Mouse (Mus musculus) CH12.LX (cell line): Measurements from ENCODE around the gene Klhl26. TPM values are rescaled to one million over a fixed set of nuclear protein-coding genes. Genes with fewer than 3 reads are reported as not detected.

Source experiments
- DNase-seq: peaks from one replicate; pipeline ENCODE4 v3.0.0-alpha.2; 2013; ENCODE audit errors: extremely low read depth
- H3K27ac ChIP-seq: 2 replicates; pipeline ENCODE4 v1.5.1; 2012; ENCODE audit warnings: low read depth, mild to moderate bottlenecking, control low read depth, moderate library complexity; ENCODE audit not compliant: insufficient read depth
- H3K27me3 ChIP-seq: replicated peaks from 2 replicates; pipeline ENCODE3; 2012; ENCODE audit warnings: inconsistent platforms
- H3K36me3 ChIP-seq, 2 experiments: replicated peaks in 1 of 2; 2 replicates each; pipeline versions ENCODE3 to v1.6.1; 2012; ENCODE audit warnings: inconsistent platforms in 1 of 2, low read length in 1 of 2, mild to moderate bottlenecking in 1 of 2, mixed read lengths in 1 of 2, moderate library complexity in 1 of 2; ENCODE audit not compliant: control insufficient read depth in 1 of 2, insufficient read depth in 1 of 2
- H3K4me1 ChIP-seq, 2 experiments: 2 replicates each; pipeline ENCODE4 v1.6.1; 2012; ENCODE audit warnings: inconsistent platforms in 1 of 2, moderate library complexity in 1 of 2; ENCODE audit not compliant: insufficient read depth in 2 of 2, control insufficient read depth in 1 of 2
- H3K4me2 ChIP-seq: 2 replicates; pipeline ENCODE4 v1.6.1; 2012; ENCODE audit warnings: low read depth, mild to moderate bottlenecking, control low read depth; ENCODE audit not compliant: poor library complexity, insufficient read depth, severe bottlenecking
- H3K4me3 ChIP-seq, 3 experiments: fragments of 150-350 bp in 1 of 3; sonication (generic) in 1 of 3; replicated peaks in 1 of 3; 2 replicates each; pipeline versions ENCODE3 to v1.5.1; 2011 to 2012; ENCODE audit warnings: low read depth in 2 of 3, low read length in 2 of 3, mild to moderate bottlenecking in 2 of 3, moderate library complexity in 2 of 3, control low read depth in 1 of 3, improper control_type of control experiment in 1 of 3, inconsistent platforms in 1 of 3, mixed read lengths in 1 of 3; ENCODE audit not compliant: poor library complexity in 1 of 3
- H3K79me2 ChIP-seq: replicated peaks from 2 replicates; pipeline ENCODE4 v1.6.1; 2012; ENCODE audit warnings: mild to moderate bottlenecking, moderate library complexity; ENCODE audit not compliant: control insufficient read depth, poor library complexity, insufficient read depth, severe bottlenecking; ENCODE audit errors: extremely low read depth
- H3K9ac ChIP-seq: 2 replicates; pipeline ENCODE4 v1.6.1; 2012; ENCODE audit warnings: low read depth, mild to moderate bottlenecking, control low read depth, moderate library complexity; ENCODE audit not compliant: insufficient read depth
- H3K9me3 ChIP-seq: replicated peaks from 2 replicates; pipeline ENCODE3; 2012; ENCODE audit warnings: low read length, inconsistent platforms, mixed read lengths
- CHD1 ChIP-seq: IDR thresholded peaks from 2 replicates; pipeline ENCODE4 v1.6.1; 2012; ENCODE audit warnings: low read depth, low read length, improper control_type of control experiment, inconsistent platforms
- CHD2 ChIP-seq: IDR thresholded peaks from 2 replicates; pipeline ENCODE4 v1.6.1; 2011; ENCODE audit warnings: low read length, improper control_type of control experiment
- HCFC1 ChIP-seq: IDR thresholded peaks from 2 replicates; pipeline ENCODE4 v1.6.1; 2012; ENCODE audit warnings: low read depth, mild to moderate bottlenecking, inconsistent platforms, low read length, improper control_type of control experiment
- IRF4 ChIP-seq: IDR thresholded peaks from 2 replicates; pipeline ENCODE4 v1.6.1; 2014; ENCODE audit warnings: low read depth, mild to moderate bottlenecking, inconsistent platforms, low read length, improper control_type of control experiment
- MAFK ChIP-seq: IDR thresholded peaks from 2 replicates; pipeline ENCODE4 v1.6.1; 2011; ENCODE audit warnings: low read length, improper control_type of control experiment; ENCODE audit not compliant: insufficient replicate concordance
- MAZ ChIP-seq: IDR thresholded peaks from 2 replicates; pipeline ENCODE4 v1.6.1; 2012; ENCODE audit warnings: low read depth, mild to moderate bottlenecking, inconsistent platforms, low read length, improper control_type of control experiment, moderate library complexity
- NRF1 ChIP-seq: IDR thresholded peaks from 2 replicates; pipeline ENCODE4 v1.6.1; 2014; ENCODE audit warnings: low read depth, mild to moderate bottlenecking, inconsistent platforms, low read length, improper control_type of control experiment, moderate library complexity
- PAX5 ChIP-seq: IDR thresholded peaks from 2 replicates; pipeline ENCODE4 v1.6.1; 2012; ENCODE audit warnings: low read length, inconsistent platforms, mixed read lengths
- POLR2A ChIP-seq: IDR thresholded peaks from 2 replicates; pipeline ENCODE4 v1.6.1; 2011; ENCODE audit warnings: low read depth, mild to moderate bottlenecking, improper control_type of control experiment, low read length
- POLR2AphosphoS2 ChIP-seq: IDR thresholded peaks from 2 replicates; pipeline ENCODE4 v1.6.1; 2011; ENCODE audit warnings: low read depth, low read length, improper control_type of control experiment
- RCOR1 ChIP-seq: conservative IDR thresholded peaks from 2 replicates; pipeline ENCODE4 v1.6.1; 2012; ENCODE audit warnings: low read depth, mild to moderate bottlenecking, inconsistent platforms, low read length, improper control_type of control experiment
- SIN3A ChIP-seq: IDR thresholded peaks from 2 replicates; pipeline ENCODE4 v1.6.1; 2012; ENCODE audit warnings: low read length, improper control_type of control experiment, inconsistent platforms
- SMC3 ChIP-seq: IDR thresholded peaks from 2 replicates; pipeline ENCODE4 v1.6.1; 2011; ENCODE audit warnings: low read depth, low read length, improper control_type of control experiment
- USF2 ChIP-seq: conservative IDR thresholded peaks from 2 replicates; pipeline ENCODE4 v1.6.1; 2011; ENCODE audit warnings: low read depth, low read length, improper control_type of control experiment
- ZC3H11A ChIP-seq: IDR thresholded peaks from 2 replicates; pipeline ENCODE4 v1.6.1; 2012; ENCODE audit warnings: low read depth, mild to moderate bottlenecking, inconsistent platforms, low read length, improper control_type of control experiment
- ZKSCAN1 ChIP-seq: IDR thresholded peaks from 2 replicates; pipeline ENCODE4 v1.6.1; 2012; ENCODE audit warnings: low read depth, inconsistent platforms, low read length, improper control_type of control experiment, borderline replicate concordance
- dilution Hi-C: fragments of 300-500 bp; cut with MboI; formaldehyde crosslinking; loops from 2 replicates; pipeline ENCODE4 v1.14.3; 2020; ENCODE audit warnings: low sequenced_read_pairs; ENCODE audit not compliant: extremely low pct_unique_long_range_greater_than_20kb, extremely low pct_ligation_motif_present
- in situ Hi-C: fragments of 300-500 bp; cut with MboI; formaldehyde crosslinking; loops from 3 replicates; pipeline ENCODE4 v1.14.3; 2019; ENCODE audit warnings: low sequenced_read_pairs, low pct_ligation_motif_present, low pct_unique_long_range_greater_than_20kb, mixed read lengths
- polyA plus RNA-seq: library from polyadenylated mRNA; unstranded; fragments of >175 nt; gene quantifications from 2 replicates; pipeline ENCODE4 v1.2.1, GENCODE M21; 2012; ENCODE audit warnings: low read depth; ENCODE audit not compliant: insufficient read length
- total RNA-seq, 2 experiments: library from RNA; depleted of rRNA; stranded (reverse); fragments of 300-350 nt in 1 of 2; fragments of >200 nt in 1 of 2; gene quantifications; 2 replicates each; pipeline ENCODE4 v1.2.3; 2012 to 2014

Gene Klhl26
- total and polyA plus RNA-seq, 3 experiments = 4.7 to 15.6 (median 6.0) TPM

- TF ChIP-seq SMC3 (no peak), ZC3H11A (no peak), USF2 (no peak), NRF1 (peak; percentile 95), POLR2A (peak; percentile 95), IRF4 (peak; percentile 20; the same call in 1 of the 2 replicates), ZKSCAN1 (no peak), PAX5 (no peak)
Observed at GRCm38 (mm10) chr8:70510228-70510915, 33.6 kb upstream of the Klhl26 start, which contains the start of gene Uba52 (continued).

- no peaks in the 10 kb centered on the region for H3K27me3 ChIP-seq
- no peaks in the 10 kb centered on the region for H3K9me3 ChIP-seq
- dilution Hi-C loops = no loop called here
- H3K4me1 ChIP-seq = peaks cover 29 to 60% of the 10 kb centered on the region in 2 experiments
- H3K4me3 ChIP-seq = peak overlapping the region; percentile 83 to 98 (median 87)
- no peak for DNase-seq
- H3K36me3 ChIP-seq = peaks cover 37 to 54% of the 10 kb centered on the region in 2 experiments
- H3K27ac ChIP-seq = peak overlapping the region; percentile 34
- peak overlapping the region; percentile 92 for H3K4me2 ChIP-seq
- peak overlapping the region; percentile 79 for H3K9ac ChIP-seq
- no peak for TF ChIP-seq USF2
- TF ChIP-seq MAFK = no peak
- TF ChIP-seq CHD1 = no peak
- no peak for TF ChIP-seq MAZ
- in situ Hi-C loops = loop anchor here (10.0 kb wide), 1 partner anchor 95 kb away; no protein-coding TSS in a partner anchor
- H3K79me2 ChIP-seq = peaks cover 46% of the 10 kb centered on the region
Observed at GRCm38 (mm10) chr8:70509281-70509952, 32.6 kb upstream of the Klhl26 start.

GRCm38 (mm10) chr8:70507027-70507393, 30.2 kb upstream of the Klhl26 start:
- peak overlapping the region in 1 of 3 experiments; percentile 22 for H3K4me3 ChIP-seq

More at GRCm38 (mm10) chr8:70507027-70507393, 30.2 kb upstream of the Klhl26 start:
- peaks cover 21 to 48% of the 10 kb centered on the region in 2 experiments for H3K36me3 ChIP-seq
- peaks cover 33% of the 10 kb centered on the region for H3K79me2 ChIP-seq
- in situ Hi-C loops = loop anchor here (10.0 kb wide), 1 partner anchor 92 kb away; no protein-coding TSS in a partner anchor
- TF ChIP-seq RCOR1 (no peak), SIN3A (0 out of 2 replicates have a peak, but pooled peaks have one; percentile 9), SMC3 (no peak), HCFC1 (no peak), CHD2 (peak; percentile 31; the same call in 1 of the 2 replicates), POLR2AphosphoS2 (peak; percentile 90; the same call in 1 of the 2 replicates)
- no peak for DNase-seq
- no peak overlapping the region; the same call in 1 of the 2 replicates for H3K4me2 ChIP-seq
- no peaks in the 10 kb centered on the region for H3K27me3 ChIP-seq
- H3K9me3 ChIP-seq = no peaks in the 10 kb centered on the region
- H3K4me1 ChIP-seq = peaks cover 21 to 43% of the 10 kb centered on the region in 2 experiments
- H3K27ac ChIP-seq = peak overlapping the region; percentile 7; the same call in 1 of the 2 replicates
- no peak overlapping the region for H3K9ac ChIP-seq
- dilution Hi-C loops = no loop called here
